Mouse (Mus musculus): ENCODE results near the gene Rsc1a1.

Gene Rsc1a1

DNA sequence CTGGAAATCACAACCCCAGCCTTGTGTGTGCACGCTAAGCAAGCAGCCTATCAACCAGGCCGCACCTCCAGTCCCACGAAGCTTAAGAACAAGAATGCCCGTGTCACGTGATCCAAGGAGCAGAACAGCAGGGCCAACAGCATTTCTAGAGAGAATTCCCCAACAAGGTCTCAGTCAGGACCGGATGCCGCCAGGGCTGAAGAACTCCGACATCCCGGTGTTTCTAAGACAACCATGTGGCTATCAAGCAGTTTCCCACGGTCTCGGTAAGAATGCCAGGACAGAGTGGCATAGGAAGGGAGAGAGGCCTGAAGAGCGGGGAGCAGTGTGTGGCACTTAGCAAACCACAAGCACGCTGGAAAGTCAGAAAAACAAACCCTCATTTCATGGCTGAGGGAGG lies 31.6 kb downstream of the Rsc1a1 start:
- in situ Hi-C loops (cut with MboI) = no loop called here

DNA sequence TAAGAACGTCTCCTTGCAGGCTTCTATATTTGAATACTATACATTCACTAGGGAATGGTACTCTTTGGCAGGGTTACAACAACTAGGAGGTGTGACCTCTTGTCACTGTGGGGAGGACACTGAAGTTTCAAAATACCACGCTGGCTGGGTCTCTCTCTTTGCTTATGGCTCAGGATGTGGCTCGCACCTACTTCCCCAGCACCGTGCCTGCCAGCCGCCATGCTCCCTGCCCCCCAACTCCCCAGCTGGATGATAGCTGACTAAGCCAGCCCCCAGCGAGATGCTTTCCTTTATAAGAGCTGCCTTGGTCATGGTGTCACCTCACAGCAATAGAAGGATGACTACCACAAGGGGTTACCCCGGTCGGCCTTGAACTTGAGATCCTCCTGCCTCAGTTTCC lies 32.4 kb downstream of the Rsc1a1 start:
- in situ Hi-C loops (cut with MboI) = no loop called here

DNA sequence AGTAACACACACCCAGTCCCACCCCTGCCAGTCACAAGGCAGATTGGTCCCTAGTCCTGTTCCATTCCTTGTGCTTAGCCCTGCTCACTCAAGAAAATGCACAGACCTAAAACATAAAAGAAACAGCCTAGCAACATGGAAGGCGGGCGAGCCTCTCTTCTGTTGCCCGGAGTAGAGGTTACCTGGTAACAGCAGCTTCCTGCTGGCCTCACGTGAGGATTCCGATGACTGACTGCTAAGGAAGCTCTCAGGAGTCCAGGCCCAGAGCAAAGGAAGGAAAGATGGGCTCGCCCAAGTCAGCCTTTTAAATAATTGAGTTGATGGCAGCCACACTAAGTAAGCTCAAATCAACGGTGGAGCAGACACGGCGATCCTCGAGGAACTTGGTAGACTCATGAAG lies 33.5 kb downstream of the Rsc1a1 start:
- in situ Hi-C loops (cut with MboI) = no loop called here

DNA sequence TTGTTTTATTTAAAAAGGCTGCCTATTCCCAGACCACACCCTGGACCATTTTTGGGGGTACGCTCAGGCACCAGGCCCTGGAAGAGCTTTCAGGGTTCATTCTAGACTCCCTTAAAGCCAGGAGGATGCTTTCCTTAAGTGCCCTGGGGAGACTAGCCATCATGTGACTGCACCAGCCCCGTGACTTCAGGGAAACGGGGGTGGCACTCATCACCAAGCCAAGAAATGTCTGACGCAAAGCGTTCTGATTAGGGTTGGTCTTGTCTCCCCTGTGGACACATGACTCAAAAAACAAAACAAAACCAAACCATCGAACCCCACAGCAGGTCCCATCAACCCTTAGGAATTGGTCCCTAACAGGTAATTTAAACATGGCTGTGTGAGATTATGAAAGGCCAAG lies 34.1 kb downstream of the Rsc1a1 start:
- in situ Hi-C loops (cut with MboI) = no loop called here

DNA sequence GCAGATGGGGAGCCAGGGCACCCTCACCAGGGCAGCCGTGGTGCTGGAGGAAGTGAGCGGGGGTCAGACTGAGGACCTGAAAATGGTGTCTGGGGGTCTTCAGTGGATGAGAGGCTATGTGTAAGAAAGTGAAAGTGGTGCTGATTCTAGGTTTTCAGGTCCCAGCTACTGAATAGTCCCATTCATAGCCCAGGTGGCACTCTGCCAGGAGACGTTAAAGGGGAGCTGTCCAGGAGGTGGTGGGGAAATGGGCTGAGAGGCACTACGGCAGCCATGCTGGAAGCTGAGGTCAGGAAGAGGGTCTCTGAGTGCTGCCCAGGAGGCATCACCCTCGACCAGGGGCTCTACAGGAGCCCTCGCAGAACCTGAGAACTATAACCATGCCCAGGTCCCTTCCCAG lies 36.2 kb downstream of the Rsc1a1 start:
- in situ Hi-C loops (cut with MboI) = no loop called here

DNA sequence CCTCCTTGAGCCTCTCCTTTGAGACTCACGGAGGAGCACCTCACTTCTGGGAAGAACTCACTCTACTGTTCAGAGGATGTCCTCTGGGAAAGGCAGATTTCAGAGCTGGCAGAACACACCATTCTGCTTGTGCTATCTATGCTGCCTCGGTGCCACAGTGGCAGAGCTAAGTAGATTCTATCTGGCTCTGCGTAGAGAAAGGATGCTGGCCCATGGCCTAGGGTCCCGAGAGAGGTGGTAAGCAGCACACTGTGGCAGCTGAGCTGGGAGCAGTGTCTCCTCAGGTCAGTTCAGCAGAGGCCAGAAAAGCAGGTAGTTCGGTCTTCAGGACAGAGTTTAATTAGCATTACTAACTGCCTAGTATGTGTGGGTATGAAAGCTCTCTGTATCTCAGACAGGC lies 37.1 kb downstream of the Rsc1a1 start:
- in situ Hi-C loops (cut with MboI) = no loop called here

DNA sequence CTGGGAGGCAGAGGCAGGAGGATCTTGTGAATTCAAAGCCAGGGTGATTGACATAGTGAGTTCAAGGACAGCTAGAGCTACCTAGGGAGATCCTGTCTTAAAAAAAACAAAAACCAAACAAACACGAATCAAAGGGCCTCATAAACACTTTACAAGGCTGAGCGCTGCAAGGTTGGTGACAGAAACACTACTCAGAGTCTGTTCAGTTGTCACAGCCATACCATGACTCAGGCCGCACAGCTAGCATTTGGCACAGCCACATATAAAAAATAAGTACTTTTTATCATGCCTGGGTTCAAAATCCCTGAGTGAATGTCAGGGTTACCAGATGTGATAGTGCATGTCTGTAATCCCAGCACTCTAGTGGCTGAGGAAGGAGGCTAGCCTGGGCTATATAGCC lies 38.2 kb downstream of the Rsc1a1 start:
- in situ Hi-C loops (cut with MboI) = no loop called here

DNA sequence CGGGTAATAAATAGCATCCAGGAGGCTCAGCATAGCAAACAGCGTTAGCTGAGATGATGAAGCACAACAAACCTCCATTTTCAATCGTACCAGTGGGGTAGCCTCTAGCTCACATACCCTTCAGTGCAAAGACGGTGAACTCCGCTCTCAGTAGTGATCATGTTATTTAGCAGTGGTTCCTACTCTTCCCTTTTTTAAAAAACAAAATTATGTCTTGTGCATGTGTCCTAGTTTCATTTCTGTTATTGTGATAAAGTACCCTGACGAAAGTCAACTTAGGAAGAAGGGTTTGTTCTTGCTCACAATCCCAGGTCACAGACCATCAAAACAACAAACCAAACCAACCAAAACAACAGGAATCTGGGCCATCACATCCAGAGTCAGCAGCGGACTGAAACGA lies 39.4 kb downstream of the Rsc1a1 start:
- in situ Hi-C loops (cut with MboI) = no loop called here

DNA sequence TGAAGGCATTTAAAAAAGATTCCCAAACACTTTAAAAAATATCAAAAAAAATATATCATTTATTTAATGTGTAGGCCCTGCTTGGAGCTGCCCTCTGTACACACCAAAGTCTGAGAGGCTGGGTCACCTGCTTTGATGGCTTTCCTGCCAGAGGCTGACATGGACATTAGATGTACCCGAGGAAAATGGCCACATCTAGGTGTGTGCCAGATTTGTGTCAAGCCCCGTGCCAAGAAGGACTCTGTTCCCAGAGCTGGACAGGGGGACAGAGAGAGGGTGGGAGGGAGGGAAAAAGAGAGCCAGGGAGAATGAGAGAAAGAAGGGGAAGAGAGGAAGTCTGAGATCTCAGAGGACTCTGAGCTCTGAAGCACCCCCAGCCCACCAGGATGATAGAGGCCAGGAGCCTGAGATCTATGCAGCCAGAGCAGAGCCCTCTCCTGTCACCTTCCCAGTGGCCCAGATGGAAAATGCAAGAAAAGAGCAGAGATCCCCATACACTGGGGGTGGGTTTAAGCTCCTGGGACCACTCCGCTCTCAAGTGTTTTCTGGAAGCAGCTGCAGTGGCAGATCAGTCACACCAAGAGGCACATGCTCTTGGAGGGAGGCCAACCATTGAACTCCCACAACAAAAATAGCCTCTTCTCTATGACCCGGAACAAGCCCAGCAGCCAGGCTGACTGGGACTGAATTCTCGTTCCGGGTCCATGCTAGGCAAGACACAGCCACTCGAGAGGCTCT lies 42.1 kb downstream of the Rsc1a1 start:
- in situ Hi-C loops (cut with MboI) = no loop called here

DNA sequence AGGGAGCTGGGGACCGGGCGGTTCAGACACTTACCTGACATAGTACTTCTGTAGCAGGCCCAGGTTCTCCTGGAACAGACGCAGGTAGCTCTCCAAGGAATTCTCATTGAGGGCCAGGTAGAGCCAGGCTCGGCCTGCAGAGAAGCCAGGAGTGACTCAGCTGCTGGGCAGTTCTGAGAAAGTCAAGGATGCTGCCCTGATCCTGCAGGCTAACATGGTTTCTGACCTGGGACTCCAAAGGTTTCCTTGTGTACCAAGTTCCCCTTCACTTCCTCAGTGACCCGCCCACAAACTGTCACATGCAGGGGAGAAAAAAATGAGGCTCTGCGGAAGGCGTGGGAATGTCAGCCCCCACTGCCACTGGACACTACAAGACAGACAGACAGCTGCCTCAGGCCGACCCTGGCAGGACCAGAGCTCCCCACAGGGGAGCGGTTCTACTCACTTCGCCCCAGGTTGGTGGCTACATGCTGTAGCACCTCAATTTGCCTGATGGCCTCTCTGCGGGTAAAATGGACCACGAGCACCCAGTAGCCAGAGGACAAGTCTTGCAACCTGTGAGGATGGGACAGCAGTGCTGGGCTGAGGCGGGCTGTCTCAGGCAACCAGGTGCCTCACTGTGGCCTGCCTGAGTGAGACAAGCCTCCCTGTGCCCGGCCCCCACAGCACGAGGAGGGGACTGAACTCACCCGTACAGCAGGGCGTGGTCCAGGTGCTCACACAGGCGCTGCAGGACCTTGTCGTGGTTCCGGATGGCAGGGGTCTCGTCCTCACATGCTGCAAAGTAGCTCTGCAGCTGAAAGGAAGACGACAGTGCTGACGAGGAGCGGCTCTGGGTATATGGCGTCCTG lies 43.2 kb downstream of the Rsc1a1 start:
- in situ Hi-C loops (cut with MboI) = no loop called here

DNA sequence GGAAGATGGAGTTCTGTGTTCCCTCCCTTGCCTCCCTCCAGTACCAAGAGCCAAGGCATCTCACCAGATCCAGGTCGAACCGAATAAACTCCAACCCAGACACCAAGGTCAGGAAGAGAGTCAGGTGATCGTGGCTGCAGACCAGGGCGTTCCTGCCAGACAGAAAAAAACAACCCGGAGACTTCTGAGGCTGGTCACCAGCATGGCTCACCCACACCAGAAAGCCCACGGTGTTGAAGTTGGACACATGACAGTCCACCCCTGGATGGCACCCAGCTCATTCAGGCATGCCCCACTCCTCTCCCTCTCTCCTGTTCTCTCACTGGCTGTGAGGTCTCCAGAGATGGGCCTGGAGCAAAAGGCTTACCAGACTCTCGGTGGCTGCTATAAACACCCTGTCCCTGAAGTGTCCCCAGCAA lies 44.0 kb downstream of the Rsc1a1 start:
- in situ Hi-C loops (cut with MboI) = no loop called here

DNA sequence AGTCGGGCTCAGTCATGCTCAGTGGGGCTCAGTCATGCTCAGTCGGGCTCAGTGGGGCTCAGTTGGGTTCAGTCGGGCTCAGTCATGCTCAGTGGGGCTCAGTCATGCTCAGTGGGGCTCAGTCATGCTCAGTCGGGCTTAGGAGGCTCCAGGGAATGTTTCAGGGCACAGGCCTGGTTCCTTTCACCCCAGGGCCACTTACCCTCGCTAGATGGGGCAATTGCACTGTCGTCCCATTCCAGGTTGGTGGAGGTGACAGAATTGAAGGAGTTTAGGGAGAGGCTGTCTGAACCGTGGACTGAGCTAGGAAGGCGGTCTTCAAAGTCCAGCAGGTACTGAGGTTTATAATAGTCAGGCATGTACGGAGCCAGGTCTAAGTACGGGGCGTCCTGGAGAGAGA lies 45.9 kb downstream of the Rsc1a1 start:
- in situ Hi-C loops (cut with MboI) = no loop called here

DNA sequence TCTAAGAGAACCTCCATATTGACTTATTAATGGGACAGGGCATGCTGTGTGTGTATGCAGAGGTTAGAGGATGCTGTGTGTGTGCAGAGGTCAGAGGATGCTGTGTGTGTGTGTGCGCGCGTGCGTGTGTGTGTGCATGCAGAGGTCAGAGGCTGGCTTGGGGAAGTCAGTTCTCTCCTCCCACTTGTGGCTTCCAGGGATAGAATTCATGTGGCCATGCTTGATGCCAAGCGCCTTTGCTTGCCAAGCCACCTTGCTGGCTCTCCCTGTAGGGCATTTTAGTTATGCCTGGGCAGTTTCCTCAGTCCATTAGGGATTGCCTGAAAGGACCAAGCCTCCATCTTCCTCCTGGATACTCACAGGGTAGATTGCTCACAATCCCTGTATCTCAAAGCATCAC lies 48.7 kb downstream of the Rsc1a1 start:
- in situ Hi-C loops (cut with MboI) = no loop called here

DNA sequence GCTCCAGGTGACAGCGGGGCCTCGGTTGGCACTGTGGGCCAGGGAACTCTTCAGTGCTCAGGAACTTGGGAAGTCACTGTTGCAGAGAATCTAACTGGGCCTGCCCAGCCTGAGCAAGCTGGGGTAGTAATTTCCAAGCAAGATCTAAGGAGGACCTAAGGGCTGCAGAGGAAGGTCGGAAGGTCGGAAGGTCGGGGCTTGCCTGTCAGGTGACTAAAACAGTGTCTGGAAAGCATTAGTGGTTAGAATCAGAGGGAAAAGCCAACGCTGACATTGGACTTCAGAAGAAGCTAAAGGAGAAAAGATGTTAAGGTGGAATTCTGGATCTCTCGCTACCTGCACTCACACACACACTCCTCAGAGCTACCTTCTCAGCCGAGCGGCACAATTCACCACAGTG lies 49.4 kb downstream of the Rsc1a1 start:
- in situ Hi-C loops (cut with MboI) = no loop called here
